Mouse (Mus musculus) midbrain, embryonic 16.5 days (tissue): ENCODE data around the gene Dcbld2. TPM values are rescaled to one million over a fixed set of nuclear protein-coding genes. Genes with fewer than 3 reads are reported as not detected.

Source experiments
- ATAC-seq: fragments of 200-750 bp; cut with Nextera tagmentation; 2 replicates; pipeline ENCODE4 v1.8.0; 2017; ENCODE audit warnings: moderate TSS enrichment
- H3K27ac ChIP-seq: fragments of 300-500 bp; sonication (generic); 2 replicates; pipeline ENCODE4 v1.5.1; 2014; ENCODE audit warnings: mild to moderate bottlenecking, low read length, mixed read lengths
- H3K27me3 ChIP-seq: fragments of 300-500 bp; sonication (generic); 2 replicates; pipeline ENCODE4 v1.6.1; 2014; ENCODE audit warnings: low read depth, low read length, mixed read lengths; ENCODE audit not compliant: control insufficient read depth, insufficient read depth
- H3K36me3 ChIP-seq: fragments of 300-500 bp; sonication (generic); 2 replicates; pipeline ENCODE4 v1.6.1; 2014; ENCODE audit warnings: mild to moderate bottlenecking, low read length, moderate library complexity, mixed read lengths; ENCODE audit not compliant: control insufficient read depth, insufficient read depth
- H3K4me1 ChIP-seq: fragments of 300-500 bp; sonication (generic); 2 replicates; pipeline ENCODE4 v1.6.1; 2014; ENCODE audit warnings: mild to moderate bottlenecking, low read length, mixed read lengths; ENCODE audit not compliant: control insufficient read depth, insufficient read depth
- H3K4me2 ChIP-seq: fragments of 300-500 bp; sonication (generic); 2 replicates; pipeline ENCODE4 v1.6.1; 2014; ENCODE audit warnings: mild to moderate bottlenecking, low read length, mixed read lengths
- H3K4me3 ChIP-seq: fragments of 300-500 bp; sonication (generic); 2 replicates; pipeline ENCODE4 v1.5.1; 2014; ENCODE audit warnings: low read depth, mild to moderate bottlenecking, low read length, moderate library complexity, mixed read lengths
- H3K9ac ChIP-seq: fragments of 300-500 bp; sonication (generic); 2 replicates; pipeline ENCODE4 v1.6.1; 2014; ENCODE audit warnings: low read depth, low read length, mixed read lengths
- H3K9me3 ChIP-seq: fragments of 300-500 bp; sonication (generic); replicated peaks from 2 replicates; pipeline ENCODE4 v1.6.1; 2014; ENCODE audit warnings: mild to moderate bottlenecking, low read length, mixed read lengths; ENCODE audit not compliant: control insufficient read depth, poor library complexity, severe bottlenecking
- WGBS: fragments of 180-500 bp; shearing (Covaris S2); extraction: QIAGEN DNeasy Blood & Tissue Kit; methylation state at CpG from one replicate; pipeline ENCODE4 v1.1.7; 2014; 5-methylcytosine and 5-hydroxymethylcytosine counted together
- polyA plus RNA-seq: library from polyadenylated mRNA; unstranded; fragments of >200 nt; fragmentation: Nextera tagmentation; extraction: Ambion mirVana; gene quantifications from 2 replicates; pipeline ENCODE4 v1.2.1, GENCODE M21; 2015

Dcbld2 gene
- polyA plus RNA-seq, 1 experiment from 2014 or later = 5.5 TPM

DNA sequence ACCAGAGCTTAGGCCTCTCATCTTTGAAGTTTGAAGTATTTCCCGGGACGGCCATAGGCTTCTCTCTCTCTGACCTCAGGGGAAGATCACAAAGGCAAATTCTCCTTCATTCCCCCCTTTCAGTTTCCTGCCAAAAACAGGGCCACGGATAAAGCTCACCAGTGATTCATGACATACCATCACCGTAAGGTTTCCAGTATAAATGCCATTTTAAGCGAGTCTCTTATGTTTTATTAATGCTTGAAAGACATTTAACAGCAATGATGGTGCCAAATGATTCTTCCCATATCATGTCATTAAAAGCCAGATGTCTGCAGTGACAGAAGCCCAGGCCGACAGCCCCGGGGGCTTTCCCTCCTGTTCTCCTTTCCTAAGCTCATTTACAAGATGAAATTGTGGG lies 3.6 kb upstream of the Dcbld2 start:
- Histone ChIP-seq H3K4me1 (peaks cover 3% of the 10 kb centered on the region), H3K36me3 (no peaks in the 10 kb centered on the region), H3K9me3 (no peaks in the 10 kb centered on the region), H3K4me2 (no peak overlapping the region), H3K9ac (no peak overlapping the region), H3K27ac (no peak overlapping the region), H3K4me3 (no peak overlapping the region), H3K27me3 (no peaks in the 10 kb centered on the region)
- 48% methylated on average over 7 of the region's 7 CpGs for WGBS
- ATAC-seq = no peak

DNA sequence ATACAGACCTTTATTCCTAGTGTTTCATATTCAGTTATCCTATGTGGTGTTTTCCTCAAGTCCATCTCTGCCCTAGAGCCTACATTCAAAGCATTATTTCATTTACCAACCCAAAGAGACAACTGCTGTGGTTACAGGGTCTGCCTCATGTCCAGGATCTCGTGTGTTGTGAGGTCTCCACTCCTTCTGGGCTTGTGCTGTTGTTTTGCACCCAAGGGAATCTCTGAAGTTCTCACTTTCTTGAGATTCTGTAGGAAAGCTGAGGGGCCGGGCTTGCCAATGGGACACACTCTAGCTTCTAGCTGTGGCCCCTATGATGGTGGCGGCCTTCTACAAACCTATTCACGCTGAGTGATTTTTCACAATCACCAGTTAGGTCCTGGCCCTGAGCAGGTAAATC lies 3.0 kb upstream of the Dcbld2 start:
- WGBS = 92% methylated on average over 4 of the region's 4 CpGs

DNA sequence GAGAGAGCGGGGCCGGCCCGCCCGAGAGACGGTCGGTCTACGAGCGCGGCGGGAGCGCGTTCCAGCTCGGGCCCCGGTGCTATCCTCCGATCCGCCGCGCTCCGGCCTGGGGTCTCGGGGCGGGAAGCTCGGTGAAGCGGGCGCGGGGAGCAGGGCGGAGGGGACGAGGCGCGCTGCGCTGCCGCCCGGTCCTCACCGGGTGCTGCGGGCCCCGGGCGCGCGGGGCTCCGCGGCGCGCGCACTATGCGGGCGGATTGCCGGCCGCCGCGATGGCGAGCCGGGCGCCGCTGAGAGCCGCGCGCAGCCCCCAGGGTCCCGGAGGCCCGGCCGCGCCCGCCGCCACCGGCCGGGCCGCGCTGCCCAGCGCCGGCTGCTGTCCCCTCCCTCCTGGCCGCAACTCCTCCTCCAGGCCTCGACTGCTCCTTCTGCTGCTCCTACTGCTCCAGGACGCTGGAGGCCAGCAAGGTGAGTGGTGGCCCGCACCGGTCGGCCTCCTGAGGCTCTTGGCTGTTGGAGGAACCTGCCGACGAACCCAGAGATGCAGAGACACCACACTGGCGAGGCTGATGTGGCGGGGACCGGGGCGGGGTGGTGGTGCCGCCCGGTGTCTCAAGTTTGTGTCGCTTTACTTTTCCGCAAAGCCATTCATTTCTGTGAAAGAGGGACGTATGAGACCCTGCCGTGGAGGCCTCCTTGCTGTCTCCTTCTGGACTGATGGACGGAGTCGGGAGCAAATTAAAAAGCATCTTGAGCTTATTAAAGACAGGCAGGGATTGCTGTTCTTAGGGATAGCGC lies 441 bp downstream of the Dcbld2 start:
- under 1% methylated on average over 74 of the region's 89 CpGs for WGBS
- peak overlapping the region; percentile 80 for H3K4me3 ChIP-seq
- peak overlapping the region; percentile 79 for H3K4me2 ChIP-seq
- peak overlapping the region; percentile 85 for H3K27ac ChIP-seq
- peak; percentile 81 for ATAC-seq
- H3K9me3 ChIP-seq = no peaks in the 10 kb centered on the region
- H3K4me1 ChIP-seq = peaks cover 12% of the 10 kb centered on the region
- peak overlapping the region; percentile 77 for H3K9ac ChIP-seq
- no peaks in the 10 kb centered on the region for H3K36me3 ChIP-seq
- H3K27me3 ChIP-seq = no peaks in the 10 kb centered on the region

More for the DNA sequence above, 3.0 kb upstream of the Dcbld2 start:
- ATAC-seq = no peak
- no peak overlapping the region for H3K4me2 ChIP-seq
- H3K4me3 ChIP-seq = no peak overlapping the region
- H3K9me3 ChIP-seq = no peaks in the 10 kb centered on the region
- H3K4me1 ChIP-seq = peaks cover 7% of the 10 kb centered on the region
- no peak overlapping the region for H3K27ac ChIP-seq
- no peak overlapping the region for H3K9ac ChIP-seq
- H3K27me3 ChIP-seq = no peaks in the 10 kb centered on the region
- no peaks in the 10 kb centered on the region for H3K36me3 ChIP-seq

DNA sequence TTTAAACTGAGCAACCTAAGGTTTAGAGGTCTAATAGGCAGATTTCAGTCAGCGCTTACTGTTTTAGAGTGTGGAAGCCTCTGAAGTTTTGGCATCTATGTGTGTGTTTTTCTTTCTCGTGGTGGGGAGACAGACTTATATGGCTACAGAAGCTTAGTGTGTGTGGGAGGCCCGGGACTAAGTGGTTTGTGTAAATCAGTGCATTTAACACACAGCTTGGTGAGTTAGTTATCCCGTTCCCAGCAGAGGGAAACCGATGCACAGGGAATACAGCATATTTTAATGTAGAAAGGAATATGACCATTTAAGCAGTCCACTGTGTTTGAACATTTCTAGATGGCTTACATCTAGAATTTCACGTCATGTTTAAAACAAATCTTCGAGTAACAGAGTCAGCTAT lies 1.6 kb downstream of the Dcbld2 start:
- H3K4me3 ChIP-seq = peak overlapping the region; percentile 80
- peak overlapping the region; percentile 79 for H3K4me2 ChIP-seq
- ATAC-seq = no peak
- peak overlapping the region; percentile 8; the same call in 1 of the 2 replicates for H3K9ac ChIP-seq
- no peaks in the 10 kb centered on the region for H3K27me3 ChIP-seq
- H3K36me3 ChIP-seq = no peaks in the 10 kb centered on the region
- H3K4me1 ChIP-seq = peaks cover 12% of the 10 kb centered on the region
- H3K27ac ChIP-seq = no peak overlapping the region
- 31% methylated on average over 7 of the region's 7 CpGs for WGBS
- no peaks in the 10 kb centered on the region for H3K9me3 ChIP-seq

DNA sequence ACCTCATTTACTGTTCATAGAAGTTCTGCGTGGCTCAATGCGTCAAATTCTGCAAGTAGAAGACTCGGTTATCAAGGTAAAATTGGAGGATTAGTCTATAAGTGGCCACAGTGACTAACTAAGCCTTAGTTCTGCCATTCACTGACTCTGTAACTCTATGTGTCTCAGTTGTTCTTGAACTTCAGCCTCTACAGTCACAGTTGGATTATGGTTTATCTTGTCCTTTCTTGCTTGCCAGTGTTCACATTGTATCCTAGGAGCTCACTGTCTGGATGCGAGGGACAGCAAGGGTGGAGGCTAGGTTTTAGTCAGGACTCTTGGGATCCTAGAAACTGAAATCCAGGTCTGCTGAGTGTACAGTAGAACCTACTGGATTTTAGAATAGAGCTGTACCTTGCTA lies 6.6 kb downstream of the Dcbld2 start:
- WGBS = 91% methylated on average over 4 of the region's 4 CpGs
- H3K36me3 ChIP-seq = no peaks in the 10 kb centered on the region
- no peak for ATAC-seq
- H3K4me1 ChIP-seq = peaks cover 7% of the 10 kb centered on the region
- H3K4me3 ChIP-seq = no peak overlapping the region
- H3K27ac ChIP-seq = no peak overlapping the region
- H3K9me3 ChIP-seq = no peaks in the 10 kb centered on the region
- H3K4me2 ChIP-seq = no peak overlapping the region
- no peak overlapping the region for H3K9ac ChIP-seq
- no peaks in the 10 kb centered on the region for H3K27me3 ChIP-seq

DNA sequence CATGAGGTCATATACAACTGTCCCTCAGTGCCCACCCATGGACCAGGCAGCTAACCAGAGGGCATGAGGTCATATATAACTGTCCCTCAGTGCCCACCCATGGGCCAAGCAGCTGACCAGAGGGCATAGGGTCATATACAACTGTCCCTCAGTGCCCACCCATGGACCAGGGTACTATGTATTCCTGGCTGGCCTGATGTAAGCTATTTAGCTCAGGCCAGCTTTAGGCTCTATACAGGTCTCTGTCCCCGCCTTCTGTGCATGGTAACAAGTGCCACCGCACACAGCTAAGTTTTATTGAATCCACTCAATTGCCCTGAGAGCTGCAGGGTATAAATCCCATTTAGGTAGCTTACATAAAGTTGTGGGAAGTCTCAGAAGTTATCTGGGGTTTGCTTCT lies 7.3 kb downstream of the Dcbld2 start:
- Histone ChIP-seq H3K27me3 (no peaks in the 10 kb centered on the region), H3K9ac (no peak overlapping the region), H3K27ac (no peak overlapping the region), H3K4me2 (no peak overlapping the region), H3K4me3 (no peak overlapping the region), H3K36me3 (no peaks in the 10 kb centered on the region), H3K4me1 (peaks cover 5% of the 10 kb centered on the region), H3K9me3 (no peaks in the 10 kb centered on the region)
- WGBS = 96% methylated on average over 2 of the region's 2 CpGs
- ATAC-seq = no peak

DNA sequence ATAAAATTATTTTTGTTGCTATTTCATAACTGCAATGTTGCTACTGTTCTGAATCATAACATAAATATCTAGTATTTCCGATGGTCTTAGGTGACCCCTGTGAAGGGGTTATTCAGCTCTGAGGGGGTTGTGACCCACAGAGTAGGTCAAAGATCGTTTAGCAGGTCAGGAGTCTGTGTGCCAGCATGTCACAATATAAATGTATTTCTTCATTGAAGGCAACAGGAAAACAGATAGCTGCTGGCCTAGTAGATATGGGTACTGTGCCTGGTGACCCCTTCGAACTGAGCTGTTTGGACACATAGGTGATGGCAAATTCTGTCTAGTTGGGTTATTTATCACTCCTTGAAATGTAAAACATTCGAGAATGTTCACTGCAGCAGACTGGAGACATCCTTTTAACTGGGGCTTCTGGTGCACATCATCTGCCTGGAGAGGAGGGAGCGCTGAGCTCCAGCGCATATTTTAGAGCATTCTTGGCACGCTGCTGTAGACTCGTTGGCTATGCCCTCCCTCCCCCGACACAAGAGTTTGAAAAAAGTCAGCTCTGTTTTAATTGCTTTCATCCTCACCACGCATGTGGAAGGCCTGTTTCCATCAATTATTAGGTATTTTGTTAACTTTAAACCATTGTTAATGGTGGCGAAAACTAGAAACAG lies 13.6 kb downstream of the Dcbld2 start:
- ATAC-seq = no peak
- H3K4me1 ChIP-seq = peaks cover 4% of the 10 kb centered on the region; the same call in 1 of the 2 replicates
- H3K27me3 ChIP-seq = no peaks in the 10 kb centered on the region
- H3K27ac ChIP-seq = no peak overlapping the region
- no peaks in the 10 kb centered on the region for H3K36me3 ChIP-seq
- no peak overlapping the region for H3K4me3 ChIP-seq
- no peaks in the 10 kb centered on the region for H3K9me3 ChIP-seq
- 61% methylated on average over 11 of the region's 11 CpGs for WGBS
- no peak overlapping the region for H3K4me2 ChIP-seq
- H3K9ac ChIP-seq = no peak overlapping the region

DNA sequence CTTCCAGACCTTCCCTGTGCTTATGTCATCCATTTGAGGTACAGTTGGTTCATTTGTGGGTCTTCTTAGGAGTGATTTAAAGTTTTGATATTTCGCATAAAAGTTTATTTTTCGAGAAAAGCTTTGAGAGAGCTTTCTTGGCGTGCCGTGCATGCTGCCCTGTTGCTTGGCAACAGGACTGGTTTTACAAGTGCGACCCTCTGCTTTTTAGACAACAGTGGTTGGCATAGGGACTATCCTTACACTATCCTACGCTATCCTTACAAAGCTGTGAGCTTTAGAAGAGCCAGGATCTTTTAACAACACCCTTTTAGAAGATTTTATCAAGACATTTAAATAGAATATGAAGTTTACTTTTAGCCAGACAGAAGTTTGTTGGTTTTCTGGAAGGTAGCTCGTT lies 22.0 kb downstream of the Dcbld2 start:
- H3K4me3 ChIP-seq = no peak overlapping the region
- peaks cover 5% of the 10 kb centered on the region for H3K36me3 ChIP-seq
- no peaks in the 10 kb centered on the region for H3K27me3 ChIP-seq
- no peaks in the 10 kb centered on the region for H3K9me3 ChIP-seq
- no peak overlapping the region for H3K9ac ChIP-seq
- no peak overlapping the region for H3K27ac ChIP-seq
- no peak for ATAC-seq
- no peaks in the 10 kb centered on the region for H3K4me1 ChIP-seq
- 73% methylated on average over 7 of the region's 7 CpGs for WGBS
- no peak overlapping the region for H3K4me2 ChIP-seq

DNA sequence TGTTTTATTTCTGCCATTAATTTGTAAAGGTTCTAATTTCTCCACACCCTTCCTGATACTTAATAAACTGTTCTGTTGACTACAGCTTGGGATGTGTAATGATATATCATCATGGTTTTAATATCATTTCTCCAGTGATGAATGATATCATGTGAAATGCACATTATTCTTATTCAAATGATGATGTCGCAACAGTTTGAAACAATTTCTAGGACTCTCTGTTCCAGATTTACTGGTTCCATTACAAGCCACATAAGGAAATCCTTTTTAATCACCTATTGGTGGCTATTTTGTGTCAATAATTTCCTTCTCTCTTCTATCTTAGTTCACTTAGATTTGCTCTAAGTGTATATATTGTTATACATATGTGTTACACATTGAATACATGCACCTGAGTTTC lies 24.1 kb downstream of the Dcbld2 start:
- Histone ChIP-seq H3K9ac (no peak overlapping the region), H3K27ac (no peak overlapping the region), H3K36me3 (peaks cover 11% of the 10 kb centered on the region), H3K4me3 (no peak overlapping the region), H3K9me3 (no peaks in the 10 kb centered on the region), H3K4me2 (no peak overlapping the region), H3K27me3 (no peaks in the 10 kb centered on the region), H3K4me1 (no peaks in the 10 kb centered on the region)
- 92% methylated on average over 1 of the region's 1 CpGs for WGBS
- ATAC-seq = no peak
